Comparison of ENCODE assay signal across 9 mouse cellular contexts in the genomic region with DNA sequence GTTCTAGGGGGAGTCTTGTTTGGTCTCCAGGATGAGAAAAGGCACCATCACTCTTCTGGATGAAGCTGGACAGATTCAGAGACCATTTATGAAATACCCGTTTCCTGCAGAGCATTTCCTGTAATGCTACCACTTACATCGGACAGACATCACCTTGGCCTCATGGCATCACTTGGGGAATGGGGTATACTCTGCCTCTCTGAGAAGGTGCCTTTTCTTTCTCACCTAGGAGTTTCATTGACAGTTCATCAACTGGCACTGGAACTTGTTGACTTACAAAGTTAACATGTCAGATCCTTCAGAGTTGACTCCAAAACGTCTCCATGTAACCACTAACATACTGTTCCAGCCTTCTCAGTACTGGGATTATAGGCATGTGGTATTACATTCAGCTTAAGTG. TPM values are rescaled to one million over a fixed set of nuclear protein-coding genes. Genes with fewer than 3 reads are reported as not detected.
DNase-seq lines count a peak whose midpoint lies in the region; ATAC-seq lines count a peak whose summit lies in the region.
"Had no signal": no experiment of that assay in that cellular context is flagged by ENCODE, and none has a peak within 500 bp of the region (broad histone marks: within the 10 kb centered on the region; RNA-seq: fewer than 3 reads in every experiment).

No protein-coding gene starts in this region.

- peak overlapping the region; percentile 76 for H3K4me3 ChIP-seq in kidney, embryonic 16.5 days (ENCODE audit: low read length)
- peak overlapping the region; percentile 72 for H3K4me3 ChIP-seq in embryonic facial prominence, embryonic 14.5 days (ENCODE audit: low read depth, low read length)
- H3K4me3 ChIP-seq in intestine, embryonic 16.5 days (ENCODE audit: low read length): peak overlapping the region; percentile 84; the same call in 1 of the 2 replicates
- no peak overlapping the region for H3K4me3 ChIP-seq in neural tube, embryonic 12.5 days

- H3K9me3 ChIP-seq in kidney, embryonic 16.5 days (ENCODE audit: low read length): no peaks in the 10 kb centered on the region
- no peaks in the 10 kb centered on the region for H3K9me3 ChIP-seq in embryonic facial prominence, embryonic 14.5 days (ENCODE audit: control insufficient read depth, low read length)
- no peaks in the 10 kb centered on the region for H3K9me3 ChIP-seq in intestine, embryonic 16.5 days (ENCODE audit: control insufficient read depth, low read length)
- H3K9me3 ChIP-seq in neural tube, embryonic 12.5 days: no peaks in the 10 kb centered on the region

- H3K36me3 ChIP-seq in kidney, embryonic 16.5 days (ENCODE audit: insufficient read depth, low read length): no peaks in the 10 kb centered on the region
- 0 out of 2 replicates have a peak, but pooled peaks cover 3% of the 10 kb centered on the region for H3K36me3 ChIP-seq in embryonic facial prominence, embryonic 14.5 days (ENCODE audit: control insufficient read depth, insufficient read depth, low read length)
- H3K36me3 ChIP-seq in intestine, embryonic 16.5 days (ENCODE audit: control insufficient read depth, insufficient read depth, low read length): no peaks in the 10 kb centered on the region
- no peaks in the 10 kb centered on the region for H3K36me3 ChIP-seq in neural tube, embryonic 12.5 days

- H3K27me3 ChIP-seq in kidney, embryonic 16.5 days (ENCODE audit: insufficient read depth, low read length): no peaks in the 10 kb centered on the region
- no peaks in the 10 kb centered on the region for H3K27me3 ChIP-seq in embryonic facial prominence, embryonic 14.5 days (replicated peaks; ENCODE audit: control insufficient read depth, insufficient read depth, low read length)
- H3K27me3 ChIP-seq in intestine, embryonic 16.5 days (replicated peaks; ENCODE audit: control insufficient read depth, insufficient read depth, low read length): no peaks in the 10 kb centered on the region
- no peaks in the 10 kb centered on the region for H3K27me3 ChIP-seq in neural tube, embryonic 12.5 days (replicated peaks)

- ATAC-seq in kidney, embryonic 16.5 days (ENCODE audit: low FRiP score, low TSS enrichment): no peak
- no peak for ATAC-seq in embryonic facial prominence, embryonic 14.5 days (ENCODE audit: low read depth)
- no peak for ATAC-seq in intestine, embryonic 16.5 days
- no peak for ATAC-seq in neural tube, embryonic 12.5 days (ENCODE audit: low FRiP score, low read depth)

- DNase-seq in kidney, postnatal 25 days: no peak
- no peak for DNase-seq in embryonic facial prominence, embryonic 14.5 days (ENCODE audit: low spot score)
- DNase-seq in right cerebral cortex, postnatal 10 days (ENCODE audit: low spot score in 2 of 2): no peak
- DNase-seq in layer of hippocampus, adult 8-10 months (ENCODE audit: low spot score in 2 of 2): no peak
- no peak for DNase-seq in thymus, adult 18-20 months
- DNase-seq: lung, postnatal 14 days had no signal

- H3K9ac ChIP-seq in kidney, embryonic 16.5 days (replicated peaks; ENCODE audit: low read length): peak overlapping the region; percentile 90
- H3K9ac ChIP-seq in embryonic facial prominence, embryonic 14.5 days (ENCODE audit: low read depth, low read length): peak overlapping the region; percentile 91
- H3K9ac ChIP-seq in intestine, embryonic 16.5 days (ENCODE audit: low read depth, low read length): peak overlapping the region; percentile 86; the same call in 1 of the 2 replicates
- H3K9ac ChIP-seq in neural tube, embryonic 12.5 days: peak overlapping the region; percentile 83

- WGBS in kidney, embryonic 16.5 days: 69% methylated on average over 3 of the region's 3 CpGs
- 69% methylated on average over 3 of the region's 3 CpGs for WGBS in embryonic facial prominence, embryonic 14.5 days
- 67% methylated on average over 3 of the region's 3 CpGs for WGBS in intestine, embryonic 16.5 days
- WGBS in neural tube, embryonic 12.5 days: 79% methylated on average over 3 of the region's 3 CpGs

- peak overlapping the region; percentile 96 for H3K4me2 ChIP-seq in kidney, embryonic 16.5 days (replicated peaks; ENCODE audit: low read depth, low read length)
- H3K4me2 ChIP-seq in embryonic facial prominence, embryonic 14.5 days (ENCODE audit: low read depth, low read length): peak overlapping the region; percentile 76
- peak overlapping the region; percentile 70 for H3K4me2 ChIP-seq in intestine, embryonic 16.5 days (ENCODE audit: low read depth, low read length)
- H3K4me2 ChIP-seq in neural tube, embryonic 12.5 days (replicated peaks): peak overlapping the region; percentile 77

- peaks cover 18% of the 10 kb centered on the region for H3K4me1 ChIP-seq in kidney, embryonic 16.5 days (ENCODE audit: insufficient read depth, low read length)
- peaks cover 16% of the 10 kb centered on the region for H3K4me1 ChIP-seq in embryonic facial prominence, embryonic 14.5 days (ENCODE audit: control insufficient read depth, insufficient read depth, low read length)
- peaks cover 14% of the 10 kb centered on the region for H3K4me1 ChIP-seq in intestine, embryonic 16.5 days (ENCODE audit: control insufficient read depth, insufficient read depth, low read length)
- H3K4me1 ChIP-seq in neural tube, embryonic 12.5 days: peaks cover 28% of the 10 kb centered on the region

- H3K27ac ChIP-seq in kidney, embryonic 16.5 days (ENCODE audit: low read length): no peak overlapping the region
- peak overlapping the region; percentile 97 for H3K27ac ChIP-seq in embryonic facial prominence, embryonic 14.5 days (replicated peaks; ENCODE audit: low read depth, low read length)
- H3K27ac ChIP-seq in intestine, embryonic 16.5 days (ENCODE audit: low read length): peak overlapping the region; percentile 89; the same call in 1 of the 2 replicates
- H3K27ac ChIP-seq in neural tube, embryonic 12.5 days: no peak overlapping the region

RNA-seq across cellular contexts. Expression of gene Rab33b, which starts 0.9 kb away (rescaled TPM):
- polyA plus RNA-seq in kidney, embryonic 16.5 days (2015; fragmentation: Nextera tagmentation; extraction: Ambion mirVana): 22.5 and 23.2 TPM in 2 replicates
- polyA plus RNA-seq in embryonic facial prominence, embryonic 14.5 days (2014; fragmentation: Nextera tagmentation; extraction: Ambion mirVana): 25.8 and 29.0 TPM in 2 replicates
- polyA plus RNA-seq in intestine, embryonic 16.5 days (2015; fragmentation: Nextera tagmentation; extraction: Ambion mirVana): 23.7 and 25.0 TPM in 2 replicates
- polyA plus RNA-seq in neural tube, embryonic 12.5 days (2016; fragmentation: Nextera tagmentation; extraction: Ambion mirVana): 16.9 and 19.4 TPM in 2 replicates
- total RNA-seq in layer of hippocampus, adult 8-10 months (2022): 10 to 100 TPM; 24.5 to 29.2 (median 25.0) TPM

Comparison
In these comparisons a context has a peak if more than half of its experiments do, and no peak if none do; other contexts are left out.
1. H3K27ac ChIP-seq: peak in embryonic facial prominence, embryonic 14.5 days (single experiment) and intestine, embryonic 16.5 days (single experiment); none in kidney, embryonic 16.5 days (single experiment) and neural tube, embryonic 12.5 days (single experiment).
2. Peak in every context shown above with its lines, with median percentiles within 50 percentile points of each other: H3K4me2 ChIP-seq and H3K9ac ChIP-seq.